15 mouse cellular contexts compared by ENCODE assay signal in genomic region chr5:81843798-81844197, GRCm38 (mm10).
DNase-seq lines count a peak whose midpoint lies in the region; ATAC-seq and TF ChIP-seq lines count a peak whose summit lies in the region.
"Had no signal": no experiment of that assay in that cellular context is flagged by ENCODE, and none has a peak within 500 bp of the region (broad histone marks: within the 10 kb centered on the region; RNA-seq: fewer than 3 reads in every experiment).

No protein-coding gene starts in this region.

- no peak for TF ChIP-seq EP300 in liver, postnatal 0 days (IDR thresholded peaks at IDR 0.05; ENCODE audit: low read depth)

- H3K9me3 ChIP-seq in neural tube, embryonic 13.5 days = no peaks in the 10 kb centered on the region
- no peaks in the 10 kb centered on the region for H3K9me3 ChIP-seq in liver, postnatal 0 days (ENCODE audit: low read length)
- H3K9me3 ChIP-seq: liver, embryonic 15.5 days had no signal

- H3K27me3 ChIP-seq in neural tube, embryonic 13.5 days = no peaks in the 10 kb centered on the region
- H3K27me3 ChIP-seq in liver, postnatal 0 days (ENCODE audit: insufficient read depth, low read length) = no peaks in the 10 kb centered on the region
- H3K27me3 ChIP-seq: liver, embryonic 15.5 days had no signal

- no peak for TF ChIP-seq POLR2A in embryonic fibroblast, embryonic 13.5 days (IDR thresholded peaks at IDR 0.05; ENCODE audit: low read depth, low read length)

- H3K4me3 ChIP-seq in embryonic fibroblast, embryonic 13.5 days (ENCODE audit: insufficient read depth, low read length) = no peak overlapping the region
- H3K4me3 ChIP-seq in neural tube, embryonic 13.5 days = no peak overlapping the region
- no peak overlapping the region for H3K4me3 ChIP-seq in liver, postnatal 0 days (ENCODE audit: low read depth, low read length)
- H3K4me3 ChIP-seq: liver, embryonic 15.5 days had no signal

- DNase-seq in layer of hippocampus, postnatal 14 days (ENCODE audit: low spot score in 2 of 2) = peak; percentile 8 to 21
- no peak for DNase-seq in layer of hippocampus, adult 9-10 months (ENCODE audit: low spot score)
- DNase-seq in NIH3T3 (ENCODE audit: low read depth) = peak; percentile 36
- DNase-seq in liver, postnatal 0 days = no peak
- no peak for DNase-seq in adrenal gland, adult (ENCODE audit: inconsistent age in 2 of 2, low spot score in 1 of 2)
- DNase-seq: cerebellum, postnatal 10 days; gastrocnemius, postnatal 25 days; heart, postnatal 4 days; kidney, adult 2 months; thymus, postnatal 4 days had no signal

- ATAC-seq in neural tube, embryonic 13.5 days (ENCODE audit: low read depth) = peak; percentile 88
- ATAC-seq in liver, postnatal 0 days = no peak

- H3K4me2 ChIP-seq in neural tube, embryonic 13.5 days = no peak overlapping the region
- no peak overlapping the region for H3K4me2 ChIP-seq in liver, postnatal 0 days (ENCODE audit: low read depth, low read length)
- H3K4me2 ChIP-seq: heart, embryonic 11.5 days; liver, embryonic 15.5 days had no signal

- H3K36me3 ChIP-seq in neural tube, embryonic 13.5 days = no peaks in the 10 kb centered on the region
- no peaks in the 10 kb centered on the region for H3K36me3 ChIP-seq in liver, postnatal 0 days (replicated peaks; ENCODE audit: insufficient read depth, low read length)
- H3K36me3 ChIP-seq: liver, embryonic 15.5 days had no signal

- peak overlapping the region; percentile 77 for H3K27ac ChIP-seq in embryonic fibroblast, embryonic 13.5 days (ENCODE audit: insufficient read depth, low read length)
- H3K27ac ChIP-seq in neural tube, embryonic 13.5 days (replicated peaks) = peak overlapping the region; percentile 33; the same call in 1 of the 2 replicates
- H3K27ac ChIP-seq in liver, postnatal 0 days (ENCODE audit: low read depth) = no peak overlapping the region
- H3K27ac ChIP-seq: liver, embryonic 15.5 days; macrophage had no signal

- H3K4me1 ChIP-seq in embryonic fibroblast, embryonic 13.5 days (ENCODE audit: control insufficient read depth, insufficient read depth, low read length) = no peaks in the 10 kb centered on the region; the same call in 1 of the 2 replicates
- H3K4me1 ChIP-seq in neural tube, embryonic 13.5 days (replicated peaks) = peaks cover 3% of the 10 kb centered on the region; the same call in 1 of the 2 replicates
- no peaks in the 10 kb centered on the region for H3K4me1 ChIP-seq in liver, postnatal 0 days (ENCODE audit: insufficient read depth)
- H3K4me1 ChIP-seq: liver, embryonic 15.5 days had no signal

- TF ChIP-seq CTCF in embryonic fibroblast, embryonic 13.5 days (IDR thresholded peaks at IDR 0.05; ENCODE audit: borderline replicate concordance, insufficient read depth, low read length) = no peak
- no peak for TF ChIP-seq CTCF in liver, postnatal 0 days (IDR thresholded peaks at IDR 0.05; ENCODE audit: low read depth)

- H3K9ac ChIP-seq in neural tube, embryonic 13.5 days = no peak overlapping the region
- no peak overlapping the region for H3K9ac ChIP-seq in liver, postnatal 0 days (replicated peaks)
- H3K9ac ChIP-seq: liver, embryonic 15.5 days had no signal

- WGBS in neural tube, embryonic 13.5 days = 16% methylated on average over 4 of the region's 4 CpGs
- WGBS in liver, postnatal 0 days (ENCODE audit: insufficient replicate concordance) = 69% methylated on average over 4 of the region's 4 CpGs

Comparison
In these comparisons a context has a peak if more than half of its experiments do, and no peak if none do; other contexts are left out.
1. DNase-seq: peak in layer of hippocampus, postnatal 14 days (2 of 2) and NIH3T3 (single experiment); none in layer of hippocampus, adult 9-10 months (single experiment), liver, postnatal 0 days (single experiment) and adrenal gland, adult (0 of 2).